Mouse (Mus musculus) embryo, embryonic 11.5 days (tissue): ENCODE measurements around the gene Ube4a.
A peak's percentile ranks its signal among the peaks of the same experiment; 100 is the strongest.

Experiments
- DNase-seq: peaks from one replicate; pipeline ENCODE4 v3.0.0-alpha.2; 2012; ENCODE audit warnings: low read depth, low spot score

Gene Ube4a

GRCm38 (mm10) chr9:44903856-44904255 lies 61.5 kb downstream of the Ube4a start:
- DNase-seq, result no peak

- no peak for DNase-seq
These were observed 65.0 kb downstream of the Ube4a start for GRCm38 (mm10) chr9:44900402-44900801.

- no peak for DNase-seq
These were observed 65.7 kb downstream of the Ube4a start for GRCm38 (mm10) chr9:44899716-44900115.

GRCm38 (mm10) chr9:44897024-44897423 lies 68.4 kb downstream of the Ube4a start:
- DNase-seq, result no peak

GRCm38 (mm10) chr9:44892664-44893063 lies 72.7 kb downstream of the Ube4a start:
- no peak for DNase-seq

- DNase-seq, result no peak
These were observed 74.2 kb downstream of the Ube4a start for GRCm38 (mm10) chr9:44891210-44891609.

- DNase-seq, result no peak
These were observed 75.3 kb downstream of the Ube4a start for GRCm38 (mm10) chr9:44890122-44890521.

GRCm38 (mm10) chr9:44888114-44888624 lies 77.2 kb downstream of the Ube4a start:
- no peak for DNase-seq

- no peak for DNase-seq
These were observed 82.3 kb downstream of the Ube4a start for GRCm38 (mm10) chr9:44882981-44883569.

- peak; percentile 51 for DNase-seq
These were observed 82.9 kb downstream of the Ube4a start for GRCm38 (mm10) chr9:44882436-44882980.

- peak; percentile 77 for DNase-seq
These were observed 83.4 kb downstream of the Ube4a start for GRCm38 (mm10) chr9:44881941-44882435.

GRCm38 (mm10) chr9:44881221-44881871 lies 84.1 kb downstream of the Ube4a start, which contains the start of gene Kmt2a:
Kmt2a (minus strand) TSS chr9:44881296.
- DNase-seq, result peak; percentile 96

- no peak for DNase-seq
These were observed 84.9 kb downstream of the Ube4a start for GRCm38 (mm10) chr9:44880309-44881081.

GRCm38 (mm10) chr9:44879694-44880271 lies 85.6 kb downstream of the Ube4a start:
- DNase-seq, result no peak

GRCm38 (mm10) chr9:44878776-44879500 lies 86.5 kb downstream of the Ube4a start:
- DNase-seq, result no peak

GRCm38 (mm10) chr9:44877686-44878085 lies 87.7 kb downstream of the Ube4a start:
- DNase-seq, result no peak

GRCm38 (mm10) chr9:44875476-44875875 lies 89.9 kb downstream of the Ube4a start:
- no peak for DNase-seq

- no peak for DNase-seq
These were observed 91.2 kb downstream of the Ube4a start for GRCm38 (mm10) chr9:44874198-44874597.

GRCm38 (mm10) chr9:44873665-44874064 lies 91.7 kb downstream of the Ube4a start:
- no peak for DNase-seq
